Mouse (Mus musculus) kidney, postnatal 10 days (tissue): ENCODE results near the gene Uqcc1.

ENCODE experiments used
- DNase-seq: peaks from one replicate; pipeline ENCODE4 v3.0.0; 2021; ENCODE audit warnings: mixed read lengths

Gene Uqcc1

DNA sequence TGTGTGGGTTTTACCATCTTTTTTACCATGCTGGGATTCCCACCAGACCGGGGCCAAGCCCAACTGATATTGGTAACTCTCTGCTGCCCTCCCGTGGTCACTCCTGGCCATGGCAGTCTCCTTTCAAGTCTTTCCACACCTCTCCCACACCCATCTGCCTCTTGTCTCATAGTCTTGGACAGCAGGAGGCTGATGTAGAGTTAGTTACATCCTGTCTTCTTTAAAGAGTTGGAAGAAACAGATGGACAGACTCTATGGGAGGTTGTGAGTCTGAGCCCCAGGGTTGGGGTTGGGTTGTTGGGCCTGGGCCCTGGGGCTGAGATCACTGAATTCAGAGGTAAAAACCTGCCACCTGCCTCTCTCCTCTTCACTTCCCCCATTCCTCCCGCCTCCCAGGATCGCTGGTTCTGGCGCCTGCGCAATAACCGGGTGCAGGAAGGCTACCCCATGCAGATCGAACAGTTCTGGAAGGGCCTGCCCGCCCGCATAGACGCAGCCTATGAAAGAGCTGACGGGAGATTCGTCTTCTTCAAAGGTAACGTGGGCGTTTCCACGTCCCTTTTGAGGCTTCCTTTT, 118.2 kb downstream of the Uqcc1 start:
- DNase-seq: peak; percentile 85

GRCm38 (mm10) chr2:155809620-155810019, 120.5 kb downstream of the Uqcc1 start:
- no peak for DNase-seq

- DNase-seq: no peak
Observed at GRCm38 (mm10) chr2:155807408-155807807, 122.7 kb downstream of the Uqcc1 start.

DNA sequence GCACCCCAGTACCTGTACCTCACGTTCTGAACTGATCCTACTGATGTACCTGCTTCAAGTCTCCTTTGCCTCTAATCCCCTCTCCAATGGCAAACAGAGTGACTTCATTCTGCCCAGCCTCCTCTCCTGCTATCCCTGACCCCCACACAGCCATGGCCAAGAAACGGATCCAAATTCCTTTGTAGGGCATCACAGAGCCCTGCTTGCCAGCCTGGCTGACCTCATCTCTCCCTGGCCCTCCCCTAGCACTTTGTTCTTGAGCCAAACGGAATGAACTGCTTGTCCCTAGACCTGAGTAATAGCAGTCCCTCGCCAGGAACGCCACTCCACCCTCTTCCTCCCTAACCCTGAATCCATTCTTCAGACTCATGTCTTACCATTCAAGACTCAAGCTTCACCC, 123.6 kb downstream of the Uqcc1 start:
- DNase-seq: no peak

GRCm38 (mm10) chr2:155805925-155806255, 124.2 kb downstream of the Uqcc1 start:
- no peak for DNase-seq

DNA sequence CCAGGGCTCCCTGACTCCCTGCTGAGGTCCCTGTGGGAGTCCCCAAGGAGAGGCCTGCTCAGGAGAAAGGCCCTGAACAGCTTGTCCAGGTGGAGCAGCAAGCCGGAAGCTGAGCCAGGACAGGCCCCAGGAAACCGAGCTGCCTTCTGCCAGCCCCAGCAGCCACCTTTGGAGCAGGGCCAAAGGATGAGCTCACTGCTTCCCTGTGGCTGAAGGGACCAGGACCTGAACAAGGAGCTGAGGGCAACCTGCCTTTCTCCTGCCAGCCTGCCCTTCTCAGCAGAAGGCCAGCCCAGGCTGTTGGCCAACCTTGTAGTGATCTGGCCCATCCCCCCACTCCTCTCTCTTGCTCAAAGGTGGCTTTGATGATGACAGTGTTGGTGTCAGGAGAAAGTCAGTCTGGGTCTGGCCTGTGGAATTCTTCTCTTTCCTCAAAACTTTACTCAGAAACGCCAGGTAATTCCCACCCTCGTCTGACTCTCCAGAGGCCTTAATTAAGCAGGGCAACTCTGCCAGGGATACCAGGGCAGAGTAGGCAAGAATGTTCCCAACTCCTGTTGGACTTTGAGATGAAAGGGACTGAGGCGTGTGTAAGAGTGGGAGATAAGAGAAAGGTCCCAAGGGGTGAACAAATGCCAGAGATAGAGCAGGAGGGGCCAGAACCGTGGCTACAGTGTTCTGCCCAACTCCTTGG, 124.7 kb downstream of the Uqcc1 start:
- peak; percentile 60 for DNase-seq

GRCm38 (mm10) chr2:155804053-155804452, 126.1 kb downstream of the Uqcc1 start:
- no peak for DNase-seq

DNA sequence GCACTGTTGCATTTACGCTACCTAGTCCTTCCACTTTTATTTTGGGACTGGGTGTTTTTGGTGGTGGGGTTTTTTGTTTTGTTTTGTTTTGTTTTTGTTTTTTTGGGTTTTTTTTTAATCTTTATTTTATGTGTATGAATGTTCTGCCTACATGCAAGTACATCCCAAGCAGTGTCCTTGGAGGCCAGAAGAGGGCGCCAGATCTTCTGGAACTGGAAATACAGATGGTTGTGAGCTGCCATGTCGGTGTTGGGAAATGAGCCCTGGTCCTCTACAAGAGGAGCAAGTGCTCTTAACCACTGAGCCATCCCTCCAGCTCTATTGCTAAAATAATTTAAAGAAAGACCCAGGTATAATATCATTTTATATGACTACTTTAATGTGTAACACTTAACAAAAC, 127.3 kb downstream of the Uqcc1 start:
- DNase-seq: no peak

GRCm38 (mm10) chr2:155798613-155799012, 131.5 kb downstream of the Uqcc1 start:
- no peak for DNase-seq
